Mouse (Mus musculus): ENCODE results near the gene Kdm5c. TPM values are rescaled to one million over a fixed set of nuclear protein-coding genes. Genes with fewer than 3 reads are reported as not detected.

Gene Kdm5c
- 36.0 and 36.5 TPM in 2 replicates for polyA plus RNA-seq (2016; fragmentation: Nextera tagmentation; extraction: Ambion mirVana)

- Histone ChIP-seq H3K9me3 (replicated peaks) (no peaks in the 10 kb centered on the region), H3K36me3 (peaks cover 18% of the 10 kb centered on the region), H3K9ac (peak within 1 kb of the TSS; percentile 91), H3K27ac (peak within 1 kb of the TSS; percentile 82), H3K4me2 (peak within 1 kb of the TSS; percentile 77), H3K27me3 (replicated peaks) (no peaks in the 10 kb centered on the region; the same call in 1 of the 2 replicates), H3K4me1 (peaks cover 18% of the 10 kb centered on the region), H3K4me3 (peak within 1 kb of the TSS; percentile 91)
- ATAC-seq, result peak; percentile 98
- WGBS (ENCODE audit: insufficient replicate concordance), result under 1% methylated on average over 69 of the region's 69 CpGs
These were observed at the start of gene Kdm5c for GRCm38 (mm10) chrX:152232781-152233763. Gene Kdm5c (plus strand): TSS chrX:152233020.

DNA sequence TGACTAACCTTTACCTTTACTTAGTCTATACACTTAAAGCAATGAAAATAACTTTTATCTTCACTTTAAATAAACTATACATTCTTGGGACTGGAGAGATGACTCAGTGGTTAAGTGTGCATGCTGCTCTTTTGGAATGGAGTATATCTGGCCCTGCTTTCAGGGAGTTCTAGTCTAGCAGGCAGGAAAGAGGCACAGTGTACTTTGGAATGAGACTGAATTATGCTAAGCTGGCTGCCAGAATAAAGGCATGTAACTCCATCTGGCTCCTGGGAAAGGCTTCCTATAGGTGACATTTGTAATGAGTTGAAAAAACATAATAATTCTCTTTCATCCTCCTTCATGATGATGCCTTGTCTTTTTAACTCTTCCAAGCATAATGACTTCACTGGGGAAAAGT is 45.7 kb upstream of the Kdm5c start:
- Histone ChIP-seq H3K4me3 (no peak overlapping the region), H3K9ac (no peak overlapping the region), H3K27me3 (replicated peaks) (peaks cover 33% of the 10 kb centered on the region), H3K36me3 (no peaks in the 10 kb centered on the region), H3K27ac (no peak overlapping the region), H3K4me1 (no peaks in the 10 kb centered on the region), H3K4me2 (no peak overlapping the region), H3K9me3 (replicated peaks) (no peaks in the 10 kb centered on the region)
- no peak for ATAC-seq

GRCm38 (mm10) chrX:152191266-152191665 is 41.6 kb upstream of the Kdm5c start:
- ATAC-seq, result no peak
- Histone ChIP-seq H3K27ac (no peak overlapping the region), H3K9ac (no peak overlapping the region), H3K27me3 (replicated peaks) (peaks cover 48% of the 10 kb centered on the region), H3K9me3 (replicated peaks) (no peaks in the 10 kb centered on the region), H3K36me3 (no peaks in the 10 kb centered on the region), H3K4me1 (no peaks in the 10 kb centered on the region), H3K4me2 (no peak overlapping the region), H3K4me3 (no peak overlapping the region)
- 47% methylated on average over 1 of the region's 1 CpGs for WGBS (ENCODE audit: insufficient replicate concordance)

- no peaks in the 10 kb centered on the region for H3K9me3 ChIP-seq (replicated peaks)
These were observed 34.8 kb upstream of the Kdm5c start for GRCm38 (mm10) chrX:152197814-152198648.

GRCm38 (mm10) chrX:152201737-152202421 is 30.9 kb upstream of the Kdm5c start:
- no peak overlapping the region for H3K9ac ChIP-seq
- H3K4me2 ChIP-seq, result no peak overlapping the region
- no peaks in the 10 kb centered on the region for H3K36me3 ChIP-seq
- H3K9me3 ChIP-seq (replicated peaks), result no peaks in the 10 kb centered on the region
- peaks cover 57% of the 10 kb centered on the region for H3K27me3 ChIP-seq (replicated peaks)
- no peak overlapping the region for H3K4me3 ChIP-seq
- no peaks in the 10 kb centered on the region for H3K4me1 ChIP-seq
- H3K27ac ChIP-seq, result no peak overlapping the region
- ATAC-seq, result no peak
- 42% methylated on average over 4 of the region's 4 CpGs for WGBS (ENCODE audit: insufficient replicate concordance)

More at GRCm38 (mm10) chrX:152197814-152198648, 34.8 kb upstream of the Kdm5c start:
- no peak overlapping the region for H3K4me3 ChIP-seq
- no peaks in the 10 kb centered on the region for H3K4me1 ChIP-seq
- H3K27me3 ChIP-seq (replicated peaks), result peaks cover 58% of the 10 kb centered on the region
- no peak overlapping the region for H3K27ac ChIP-seq
- no peak overlapping the region for H3K9ac ChIP-seq
- 67% methylated on average over 1 of the region's 1 CpGs for WGBS (ENCODE audit: insufficient replicate concordance)
- H3K36me3 ChIP-seq, result no peaks in the 10 kb centered on the region
- H3K4me2 ChIP-seq, result no peak overlapping the region
- no peak for ATAC-seq

- Histone ChIP-seq H3K9ac (no peak overlapping the region), H3K27ac (no peak overlapping the region), H3K9me3 (replicated peaks) (no peaks in the 10 kb centered on the region), H3K4me3 (no peak overlapping the region), H3K27me3 (replicated peaks) (peaks cover 57% of the 10 kb centered on the region), H3K4me1 (no peaks in the 10 kb centered on the region), H3K36me3 (no peaks in the 10 kb centered on the region), H3K4me2 (no peak overlapping the region)
- peak; percentile 18; the same call in 1 of the 2 replicates for ATAC-seq
- 36% methylated on average over 8 of the region's 8 CpGs for WGBS (ENCODE audit: insufficient replicate concordance)
These were observed 30.3 kb upstream of the Kdm5c start for GRCm38 (mm10) chrX:152202422-152203103.

GRCm38 (mm10) chrX:152203247-152203646 is 29.6 kb upstream of the Kdm5c start:
- no peak overlapping the region for H3K9ac ChIP-seq
- H3K27ac ChIP-seq, result no peak overlapping the region
- H3K36me3 ChIP-seq, result no peaks in the 10 kb centered on the region
- no peak overlapping the region for H3K4me2 ChIP-seq
- no peaks in the 10 kb centered on the region for H3K4me1 ChIP-seq
- H3K9me3 ChIP-seq (replicated peaks), result no peaks in the 10 kb centered on the region
- peaks cover 50% of the 10 kb centered on the region for H3K27me3 ChIP-seq (replicated peaks)
- 67% methylated on average over 4 of the region's 4 CpGs for WGBS (ENCODE audit: insufficient replicate concordance)
- no peak overlapping the region for H3K4me3 ChIP-seq
- ATAC-seq, result no peak

DNA sequence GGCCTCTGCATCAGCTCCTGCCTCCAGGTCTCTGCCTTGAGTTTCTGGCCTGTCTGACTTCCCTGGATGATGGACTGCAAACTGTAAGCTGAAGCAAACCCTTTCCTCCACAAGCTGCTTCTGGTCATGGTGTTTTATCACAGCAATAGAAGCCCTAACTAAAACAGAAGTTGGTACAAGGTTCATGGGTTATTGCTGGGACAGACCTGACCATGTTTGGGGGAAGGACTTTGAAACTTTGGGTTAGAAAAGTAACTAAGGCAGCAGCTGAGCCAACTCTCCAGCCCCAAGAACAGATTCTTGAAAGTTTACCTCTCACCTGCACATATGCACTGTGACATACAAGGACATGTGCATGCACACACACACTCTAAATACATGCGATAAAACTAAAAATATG is 27.3 kb upstream of the Kdm5c start:
- Histone ChIP-seq H3K36me3 (no peaks in the 10 kb centered on the region), H3K9me3 (replicated peaks) (no peaks in the 10 kb centered on the region), H3K4me2 (no peak overlapping the region), H3K9ac (no peak overlapping the region), H3K4me1 (no peaks in the 10 kb centered on the region), H3K27me3 (replicated peaks) (peaks cover 55% of the 10 kb centered on the region), H3K27ac (no peak overlapping the region), H3K4me3 (no peak overlapping the region)
- ATAC-seq, result no peak
- WGBS (ENCODE audit: insufficient replicate concordance), result 83% methylated on average over 1 of the region's 1 CpGs

GRCm38 (mm10) chrX:152214703-152215102 is 18.1 kb upstream of the Kdm5c start:
- H3K9ac ChIP-seq, result no peak overlapping the region
- WGBS (ENCODE audit: insufficient replicate concordance), result 43% methylated on average over 1 of the region's 1 CpGs
- no peaks in the 10 kb centered on the region for H3K9me3 ChIP-seq (replicated peaks)
- ATAC-seq, result no peak
- no peak overlapping the region for H3K4me3 ChIP-seq
- H3K4me2 ChIP-seq, result no peak overlapping the region
- no peak overlapping the region for H3K27ac ChIP-seq
- no peaks in the 10 kb centered on the region for H3K36me3 ChIP-seq
- peaks cover 70% of the 10 kb centered on the region for H3K27me3 ChIP-seq (replicated peaks)
- no peaks in the 10 kb centered on the region for H3K4me1 ChIP-seq

- WGBS (ENCODE audit: insufficient replicate concordance), result 83% methylated on average over 2 of the region's 2 CpGs
- no peak overlapping the region for H3K9ac ChIP-seq
- H3K9me3 ChIP-seq (replicated peaks), result no peaks in the 10 kb centered on the region
- no peaks in the 10 kb centered on the region for H3K36me3 ChIP-seq
- ATAC-seq, result no peak
- H3K27ac ChIP-seq, result no peak overlapping the region
- no peak overlapping the region for H3K4me2 ChIP-seq
- no peak overlapping the region for H3K4me3 ChIP-seq
- peaks cover 78% of the 10 kb centered on the region for H3K27me3 ChIP-seq (replicated peaks)
- no peaks in the 10 kb centered on the region for H3K4me1 ChIP-seq
These were observed 14.3 kb upstream of the Kdm5c start for GRCm38 (mm10) chrX:152218529-152218928.

DNA sequence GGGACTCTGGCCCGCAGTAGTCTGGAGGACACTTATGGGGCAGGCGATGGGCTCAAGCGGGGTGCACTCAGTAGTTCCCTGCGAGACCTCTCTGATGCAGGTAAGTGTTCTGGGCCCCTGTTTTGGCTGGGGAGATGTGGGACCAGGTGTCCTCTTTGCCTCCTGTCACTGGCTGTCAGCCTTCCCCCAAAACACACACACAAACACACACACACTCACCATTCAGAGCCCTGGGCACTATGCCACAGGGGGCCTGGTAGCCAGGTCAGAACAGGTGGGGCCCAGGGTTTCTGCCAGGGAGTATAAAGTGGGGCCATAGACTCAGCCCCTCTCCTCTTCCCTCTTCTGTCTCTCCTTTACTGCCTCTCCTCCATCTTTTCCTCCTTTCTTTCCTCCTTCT is 11.1 kb upstream of the Kdm5c start:
- H3K27ac ChIP-seq, result no peak overlapping the region
- H3K27me3 ChIP-seq (replicated peaks), result peaks cover 69% of the 10 kb centered on the region
- H3K9ac ChIP-seq, result no peak overlapping the region
- H3K4me1 ChIP-seq, result peaks cover 4% of the 10 kb centered on the region; the same call in 1 of the 2 replicates
- 73% methylated on average over 4 of the region's 4 CpGs for WGBS (ENCODE audit: insufficient replicate concordance)
- no peaks in the 10 kb centered on the region for H3K36me3 ChIP-seq
- H3K4me2 ChIP-seq, result no peak overlapping the region
- no peak for ATAC-seq
- H3K9me3 ChIP-seq (replicated peaks), result no peaks in the 10 kb centered on the region
- H3K4me3 ChIP-seq, result no peak overlapping the region
